Mouse (Mus musculus): ENCODE data around the gene Cpne8.

Cpne8 gene

GRCm38 (mm10) chr15:90463281-90463680 is 216.0 kb downstream of the Cpne8 start:
- DNase-seq (ENCODE audit: low spot score) = no peak

DNA sequence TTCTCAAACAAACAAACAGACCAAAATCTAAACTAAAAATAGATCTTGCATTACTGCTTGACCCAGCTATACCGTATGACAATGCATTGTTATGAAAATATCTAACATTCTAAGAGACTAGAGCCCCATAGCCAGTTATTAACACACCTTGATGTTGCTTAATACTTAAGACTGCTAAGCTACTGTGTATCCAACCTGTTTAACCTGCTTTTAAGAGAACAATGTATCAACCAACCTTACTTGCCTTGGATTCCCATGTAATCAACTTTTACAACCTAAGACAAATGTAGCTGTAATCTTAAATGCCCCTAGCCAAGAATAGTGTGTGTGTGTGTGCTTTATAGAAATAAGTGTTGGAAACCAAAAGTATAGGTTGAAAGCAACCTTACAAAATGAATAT is 233.2 kb downstream of the Cpne8 start:
- DNase-seq (ENCODE audit: low spot score) = no peak

Measured in testis, postnatal 10 days (tissue).